Mouse (Mus musculus) liver, postnatal 0 days (tissue): Measurements from ENCODE around the gene Emc1. TPM values are rescaled to one million over a fixed set of nuclear protein-coding genes. Genes with fewer than 3 reads are reported as not detected.
"Not testable (repeated sequence)": the region's sequence is repeated elsewhere in the genome, so short reads cannot be mapped to it uniquely, and the experiment has no call there.

Experiments
- ATAC-seq: fragments of 200-750 bp; cut with Nextera tagmentation; 2 replicates; pipeline ENCODE4 v1.8.0; 2017; ENCODE audit warnings: mild to moderate bottlenecking, moderate library complexity
- DNase-seq: peaks from one replicate; pipeline ENCODE4 v3.0.0-alpha.2; 2016
- H3K27ac ChIP-seq: fragments of 300-500 bp; sonication (generic); 2 replicates; pipeline ENCODE4 v1.5.1; 2014; ENCODE audit warnings: antibody characterized with exemption, moderate library complexity, mild to moderate bottlenecking, low read depth
- H3K27me3 ChIP-seq: fragments of 300-500 bp; sonication (generic); 2 replicates; pipeline ENCODE4 v1.6.1; 2014; ENCODE audit warnings: low read length, control low read depth, mixed read lengths; ENCODE audit not compliant: insufficient read depth
- H3K36me3 ChIP-seq: fragments of 300-500 bp; sonication (generic); replicated peaks from 2 replicates; pipeline ENCODE4 v1.6.1; 2014; ENCODE audit warnings: mild to moderate bottlenecking, control low read depth, low read length, moderate library complexity, mixed read lengths; ENCODE audit not compliant: insufficient read depth
- H3K4me1 ChIP-seq: fragments of 300-500 bp; sonication (generic); 2 replicates; pipeline ENCODE4 v1.6.1; 2014; ENCODE audit warnings: antibody characterized with exemption, mild to moderate bottlenecking, control low read depth; ENCODE audit not compliant: insufficient read depth
- H3K4me2 ChIP-seq: fragments of 300-500 bp; sonication (generic); 2 replicates; pipeline ENCODE4 v1.6.1; 2014; ENCODE audit warnings: low read depth, mild to moderate bottlenecking, low read length, moderate library complexity, mixed read lengths
- H3K4me3 ChIP-seq: fragments of 300-500 bp; sonication (generic); 2 replicates; pipeline ENCODE4 v1.5.1; 2014; ENCODE audit warnings: low read depth, low read length
- H3K9ac ChIP-seq: fragments of 300-500 bp; sonication (generic); replicated peaks from 2 replicates; pipeline ENCODE4 v1.6.1; 2014; ENCODE audit warnings: mild to moderate bottlenecking, moderate library complexity
- H3K9me3 ChIP-seq: fragments of 300-500 bp; sonication (generic); 2 replicates; pipeline ENCODE4 v1.6.1; 2016; ENCODE audit warnings: mild to moderate bottlenecking, control low read depth, low read length, mixed read lengths
- CTCF ChIP-seq: sonication (generic); IDR thresholded peaks from 2 replicates; pipeline ENCODE4 v1.5.1; 2016; ENCODE audit warnings: antibody characterized with exemption, low read depth
- EP300 ChIP-seq: IDR thresholded peaks from 2 replicates; pipeline ENCODE4 v1.6.1; 2016; ENCODE audit warnings: antibody characterized with exemption, low read depth, mild to moderate bottlenecking
- WGBS: fragments of 180-500 bp; shearing (Covaris S2); extraction: QIAGEN DNeasy Blood & Tissue Kit; methylation state at CpG from one replicate; pipeline ENCODE4 v1.1.7; 2014; ENCODE audit not compliant: insufficient replicate concordance; 5-methylcytosine and 5-hydroxymethylcytosine counted together
- polyA plus RNA-seq: library from polyadenylated mRNA; unstranded; fragments of >200 nt; fragmentation: Nextera tagmentation; extraction: Ambion mirVana; gene quantifications from 2 replicates; pipeline ENCODE4 v1.2.1, GENCODE M21; 2015

Gene Emc1
- polyA plus RNA-seq, 1 experiment from 2014 or later = 8.2 TPM

DNA sequence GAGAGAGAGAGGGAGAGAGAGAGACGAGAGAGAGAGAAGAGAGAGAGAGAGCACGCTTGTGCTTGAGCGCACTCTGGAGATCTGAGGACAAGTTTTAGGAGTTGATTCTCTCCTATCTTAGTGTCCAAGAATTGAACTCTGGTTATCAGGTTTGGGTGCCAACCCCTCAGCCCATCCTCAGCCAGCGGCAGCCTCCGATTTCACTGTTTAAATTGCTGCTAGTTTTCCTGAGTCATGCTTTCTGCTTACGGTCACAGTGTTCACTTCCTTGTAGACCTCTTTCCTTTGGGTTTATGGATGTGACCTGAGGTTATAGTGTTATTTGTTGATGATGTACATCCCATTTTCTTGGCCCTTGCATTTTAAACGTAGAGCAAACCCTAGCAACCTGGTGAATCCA, 29.8 kb downstream of the Emc1 start:
- H3K27me3 ChIP-seq = no peaks in the 10 kb centered on the region
- TF ChIP-seq EP300 (no peak), CTCF (no peak)
- ATAC-seq = no peak
- peak overlapping the region; percentile 100 for H3K4me3 ChIP-seq
- DNase-seq = no peak
- H3K4me2 ChIP-seq = peak overlapping the region; percentile 66
- H3K4me1 ChIP-seq = peaks cover 32% of the 10 kb centered on the region
- 28% methylated on average over 7 of the region's 7 CpGs for WGBS
- H3K27ac ChIP-seq = peak overlapping the region; percentile 97
- peaks cover 3% of the 10 kb centered on the region for H3K36me3 ChIP-seq
- no peaks in the 10 kb centered on the region for H3K9me3 ChIP-seq
- peak overlapping the region; percentile 91 for H3K9ac ChIP-seq

DNA sequence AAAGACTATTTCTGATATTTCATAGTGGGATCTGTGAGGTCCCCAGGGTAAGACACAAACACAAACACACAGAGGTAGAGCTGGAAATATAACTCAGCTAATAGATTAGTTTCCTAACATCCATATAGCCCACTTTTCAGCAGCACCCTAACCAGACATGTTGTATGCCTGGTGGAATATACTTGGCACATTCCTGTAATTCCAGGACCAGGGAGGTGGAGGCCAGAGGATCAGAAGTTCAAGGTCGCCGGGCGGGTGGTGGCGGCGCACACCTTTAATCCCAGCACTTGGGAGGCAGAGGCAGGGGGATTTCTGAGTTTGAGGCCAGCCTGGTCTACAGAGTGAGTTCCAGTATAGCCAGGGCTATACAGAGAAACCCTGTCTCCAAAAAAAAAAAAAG, 33.5 kb downstream of the Emc1 start:
- not testable (repeated sequence) for DNase-seq, H3K27me3 ChIP-seq, H3K4me3 ChIP-seq, H3K36me3 ChIP-seq, ATAC-seq, H3K9ac ChIP-seq, H3K4me2 ChIP-seq, H3K9me3 ChIP-seq
- H3K27ac ChIP-seq = 0 out of 2 replicates have a peak overlapping the region, but pooled peaks have one; percentile 35
- peaks cover 30% of the 10 kb centered on the region for H3K4me1 ChIP-seq
- 78% methylated on average over 5 of the region's 5 CpGs for WGBS

DNA sequence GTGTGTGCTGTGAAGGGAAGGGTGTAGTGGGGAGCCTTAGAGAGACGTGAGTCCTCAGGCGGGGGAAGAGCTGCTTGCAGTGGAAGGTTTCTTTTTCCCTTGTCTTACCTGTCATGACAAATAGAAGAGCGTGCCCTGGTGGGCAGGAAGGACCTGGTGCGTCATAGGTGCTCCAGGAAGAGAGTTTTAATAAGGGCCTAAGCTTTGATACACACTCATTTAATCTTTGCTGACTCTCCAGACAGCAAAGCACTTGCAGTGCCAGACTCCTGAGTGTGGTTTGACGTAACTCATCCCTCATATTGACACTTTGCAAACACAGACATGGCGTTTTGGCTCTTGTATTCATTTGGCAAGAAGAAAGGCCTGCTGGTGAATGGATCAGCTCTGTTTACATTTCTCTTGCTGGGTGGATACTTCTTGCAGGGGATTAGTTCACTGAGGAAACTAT, 34.5 kb downstream of the Emc1 start:
- WGBS = 62% methylated on average over 6 of the region's 6 CpGs

DNA sequence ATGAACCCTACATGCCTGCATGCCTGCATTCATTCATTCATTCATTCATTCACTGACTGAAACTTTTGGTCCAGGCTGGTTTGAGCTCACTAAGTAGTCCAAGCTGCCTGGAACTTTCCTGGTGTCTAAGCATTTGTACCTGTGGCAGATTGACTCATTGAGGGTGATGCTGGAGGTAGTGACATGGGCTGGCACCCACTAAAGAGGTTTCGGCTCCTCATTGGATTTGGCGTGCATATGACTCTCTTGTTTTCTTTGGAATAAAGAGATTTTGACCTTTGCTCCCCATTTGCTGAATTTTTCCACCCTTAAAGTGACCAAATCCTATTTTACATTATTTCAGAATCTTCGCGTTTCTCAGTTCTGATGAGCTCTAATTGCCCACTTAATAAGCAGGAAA, 37.2 kb downstream of the Emc1 start:
- H3K9me3 ChIP-seq = no peaks in the 10 kb centered on the region
- no peak overlapping the region for H3K9ac ChIP-seq
- no peak overlapping the region for H3K4me3 ChIP-seq
- no peak for TF ChIP-seq EP300
- no peak for TF ChIP-seq CTCF
- DNase-seq = no peak
- peaks cover 44% of the 10 kb centered on the region for H3K36me3 ChIP-seq
- peak; percentile 64 for ATAC-seq
- no peak overlapping the region for H3K4me2 ChIP-seq
- no peaks in the 10 kb centered on the region for H3K27me3 ChIP-seq
- 85% methylated on average over 4 of the region's 4 CpGs for WGBS
- H3K4me1 ChIP-seq = peaks cover 13% of the 10 kb centered on the region
- peak overlapping the region; percentile 71; the same call in 1 of the 2 replicates for H3K27ac ChIP-seq

More for the DNA sequence above, 34.5 kb downstream of the Emc1 start:
- peak; percentile 31 for DNase-seq
- no peak overlapping the region for H3K4me3 ChIP-seq
- H3K36me3 ChIP-seq = peaks cover 20% of the 10 kb centered on the region
- H3K4me2 ChIP-seq = peak overlapping the region; percentile 52
- no peaks in the 10 kb centered on the region for H3K27me3 ChIP-seq
- peaks cover 29% of the 10 kb centered on the region for H3K4me1 ChIP-seq
- no peak for TF ChIP-seq CTCF
- TF ChIP-seq EP300 = peak; percentile 18; the same call in 1 of the 2 replicates
- no peaks in the 10 kb centered on the region for H3K9me3 ChIP-seq
- H3K27ac ChIP-seq = peak overlapping the region; percentile 74
- 0 out of 2 replicates have a peak overlapping the region, but pooled peaks have one; percentile 18 for H3K9ac ChIP-seq
- peak; percentile 79 for ATAC-seq

DNA sequence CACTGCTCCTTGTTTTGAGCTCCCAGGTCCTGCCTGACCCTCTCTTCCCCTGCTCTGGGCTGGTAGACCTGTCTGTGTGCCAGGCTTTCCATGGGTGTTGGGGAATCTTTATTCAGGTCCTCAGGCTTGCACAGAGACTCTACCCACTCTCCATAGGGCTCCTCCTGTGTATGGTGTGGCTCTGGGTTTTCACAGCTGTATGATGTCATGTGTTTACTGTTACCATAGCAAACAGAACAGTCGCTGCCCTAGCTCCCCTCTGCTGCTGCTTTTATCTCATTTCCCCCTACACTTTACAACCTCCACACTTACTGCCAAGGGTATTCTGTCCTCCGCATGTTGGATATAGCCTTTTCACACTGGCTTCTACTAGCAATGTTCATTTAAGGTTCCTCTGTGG, 43.0 kb downstream of the Emc1 start:
- no peaks in the 10 kb centered on the region for H3K9me3 ChIP-seq
- peaks cover 90% of the 10 kb centered on the region for H3K36me3 ChIP-seq
- no peak overlapping the region for H3K9ac ChIP-seq
- H3K27me3 ChIP-seq = no peaks in the 10 kb centered on the region
- DNase-seq (no peak), ATAC-seq (peak; percentile 72)
- H3K4me2 ChIP-seq = no peak overlapping the region
- 39% methylated on average over 2 of the region's 2 CpGs for WGBS
- TF ChIP-seq CTCF = no peak
- no peak for TF ChIP-seq EP300
- H3K27ac ChIP-seq = no peak overlapping the region
- no peaks in the 10 kb centered on the region for H3K4me1 ChIP-seq
- H3K4me3 ChIP-seq = no peak overlapping the region

DNA sequence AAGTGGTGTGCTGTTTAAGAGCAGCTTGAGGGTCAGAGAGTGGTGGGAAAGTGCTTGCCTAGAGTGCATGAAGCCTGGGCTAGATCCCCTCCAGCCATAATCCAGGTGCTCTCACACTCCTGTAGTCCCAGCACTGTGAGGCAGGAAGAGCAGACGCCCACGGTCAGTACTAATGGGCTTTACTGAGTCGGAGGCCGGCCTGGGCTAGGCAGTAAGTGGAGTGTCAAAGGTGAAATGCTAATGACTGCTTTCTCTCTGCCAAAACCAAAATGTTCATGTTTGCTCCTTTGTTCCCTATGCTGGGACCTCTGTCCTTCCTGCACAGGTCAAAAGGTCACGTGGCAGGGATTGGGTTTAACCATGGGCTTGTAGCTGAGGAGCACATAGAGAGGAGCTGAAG, 48.1 kb downstream of the Emc1 start:
- Histone ChIP-seq H3K4me1 (no peaks in the 10 kb centered on the region), H3K4me2 (no peak overlapping the region), H3K4me3 (no peak overlapping the region), H3K9me3 (no peaks in the 10 kb centered on the region), H3K36me3 (peaks cover 86% of the 10 kb centered on the region), H3K9ac (no peak overlapping the region), H3K27ac (0 out of 2 replicates have a peak overlapping the region, but pooled peaks have one; percentile 4), H3K27me3 (no peaks in the 10 kb centered on the region)
- ATAC-seq (peak; percentile 66), DNase-seq (no peak)
- TF ChIP-seq CTCF (no peak), EP300 (no peak)
- 55% methylated on average over 5 of the region's 5 CpGs for WGBS

DNA sequence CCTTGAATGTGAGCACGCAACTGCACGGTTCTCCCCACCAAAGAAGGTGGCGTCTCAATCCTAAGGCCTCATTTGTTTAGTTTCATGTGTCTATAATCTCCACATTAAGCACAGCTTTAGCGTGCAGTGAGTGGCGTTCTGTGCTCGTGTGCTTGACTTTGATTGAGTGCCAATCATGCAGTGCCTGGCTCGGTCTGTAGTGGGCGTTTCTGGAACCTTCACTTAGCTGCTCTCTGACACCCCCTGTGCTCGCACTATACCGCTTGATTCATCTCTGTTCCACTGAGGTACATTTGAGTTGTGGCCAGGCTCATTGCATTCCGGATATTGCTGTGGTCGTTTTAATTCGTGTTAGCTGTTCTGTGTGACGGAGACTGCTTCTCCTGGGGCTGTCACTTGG, 50.8 kb downstream of the Emc1 start:
- Histone ChIP-seq H3K4me1 (no peaks in the 10 kb centered on the region), H3K4me3 (no peak overlapping the region), H3K4me2 (no peak overlapping the region), H3K27ac (no peak overlapping the region), H3K9ac (no peak overlapping the region), H3K36me3 (peaks cover 91% of the 10 kb centered on the region), H3K9me3 (no peaks in the 10 kb centered on the region), H3K27me3 (no peaks in the 10 kb centered on the region)
- no peak for ATAC-seq
- TF ChIP-seq CTCF (no peak), EP300 (no peak)
- 79% methylated on average over 14 of the region's 14 CpGs for WGBS
- DNase-seq = no peak
